Mouse (Mus musculus) lung, postnatal 0 days (tissue): Measurements from ENCODE around the gene Mrgbp.

ENCODE experiments used
- CTCF ChIP-seq: IDR thresholded peaks from 2 replicates; pipeline ENCODE4 v1.5.1; 2016; ENCODE audit warnings: antibody characterized with exemption, mild to moderate bottlenecking
- EP300 ChIP-seq: IDR thresholded peaks from 2 replicates; pipeline ENCODE4 v1.6.1; 2016; ENCODE audit warnings: antibody characterized with exemption, mild to moderate bottlenecking, control low read depth

DNA sequence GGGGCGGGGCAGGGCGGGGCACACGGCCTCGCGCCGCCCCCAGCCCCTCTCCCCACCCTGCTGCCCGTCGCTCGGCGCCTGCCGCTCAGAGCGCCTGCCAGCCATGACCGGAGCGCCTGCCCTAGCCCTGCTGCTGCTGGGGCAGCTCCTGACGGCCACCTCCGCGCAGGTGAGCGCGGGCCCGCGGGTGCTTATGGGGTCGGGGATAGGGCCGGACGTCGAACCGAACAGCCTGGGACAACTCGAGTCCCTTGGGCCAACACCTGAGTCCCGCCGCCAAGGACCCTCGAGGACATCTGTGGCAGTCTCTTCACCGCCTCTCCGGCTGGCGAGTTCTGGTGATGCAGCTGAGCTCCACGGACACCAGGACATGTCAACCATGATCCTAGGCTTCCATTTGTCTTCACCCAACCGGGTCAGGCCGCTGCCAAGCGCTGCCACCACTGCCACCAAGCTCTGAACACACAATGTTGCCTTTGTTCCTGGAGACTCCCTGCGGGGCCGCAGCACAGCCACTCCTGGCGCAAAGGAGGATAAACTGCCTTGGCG, 17.1 kb downstream of the Mrgbp start:
- no peak for TF ChIP-seq EP300
- TF ChIP-seq CTCF: no peak
